Mouse (Mus musculus): ENCODE measurements around the gene Btd. TPM values are rescaled to one million over a fixed set of nuclear protein-coding genes. Genes with fewer than 3 reads are reported as not detected.
A peak's percentile ranks its signal among the peaks of the same experiment; 100 is the strongest.

The Btd gene
- polyA plus RNA-seq, 1 experiment from 2014 or later: 12.7 TPM

GRCm38 (mm10) chr14:31651206-31651605, 10.4 kb downstream of the Btd start:
- Histone ChIP-seq H3K27me3 (no peaks in the 10 kb centered on the region), H3K4me1 (no peaks in the 10 kb centered on the region), H3K36me3 (ENCODE audit: poor library complexity, severe bottlenecking) (no peaks in the 10 kb centered on the region), H3K4me3 (no peak overlapping the region), H3K9me3 (replicated peaks) (no peaks in the 10 kb centered on the region), H3K27ac (no peak overlapping the region), H3K4me2 (no peak overlapping the region), H3K9ac (no peak overlapping the region)
- whole genome bisulfite sequencing: 92% methylated on average over 7 of the region's 7 CpGs
- ATAC-seq: no peak

- Histone ChIP-seq H3K27ac (no peak overlapping the region), H3K36me3 (ENCODE audit: poor library complexity, severe bottlenecking) (no peaks in the 10 kb centered on the region), H3K9me3 (replicated peaks) (no peaks in the 10 kb centered on the region), H3K4me2 (no peak overlapping the region), H3K27me3 (no peaks in the 10 kb centered on the region), H3K9ac (no peak overlapping the region), H3K4me3 (no peak overlapping the region), H3K4me1 (no peaks in the 10 kb centered on the region)
- WGBS: 78% methylated on average over 5 of the region's 5 CpGs
- no peak for ATAC-seq
Measured at GRCm38 (mm10) chr14:31652106-31652505, 11.3 kb downstream of the Btd start.

- no peak for ATAC-seq
- Histone ChIP-seq H3K4me3 (no peak overlapping the region), H3K9me3 (replicated peaks) (no peaks in the 10 kb centered on the region), H3K27ac (no peak overlapping the region), H3K9ac (no peak overlapping the region), H3K36me3 (ENCODE audit: poor library complexity, severe bottlenecking) (no peaks in the 10 kb centered on the region), H3K27me3 (no peaks in the 10 kb centered on the region), H3K4me2 (no peak overlapping the region), H3K4me1 (no peaks in the 10 kb centered on the region; the same call in 1 of the 2 replicates)
- 97% methylated on average over 1 of the region's 1 CpGs for WGBS
Measured at GRCm38 (mm10) chr14:31652624-31653023, 11.8 kb downstream of the Btd start.

GRCm38 (mm10) chr14:31653101-31653875, 12.5 kb downstream of the Btd start:
- Histone ChIP-seq H3K27ac (no peak overlapping the region), H3K9me3 (replicated peaks) (no peaks in the 10 kb centered on the region), H3K4me2 (no peak overlapping the region), H3K27me3 (no peaks in the 10 kb centered on the region), H3K9ac (no peak overlapping the region), H3K4me3 (no peak overlapping the region), H3K36me3 (ENCODE audit: poor library complexity, severe bottlenecking) (no peaks in the 10 kb centered on the region), H3K4me1 (peaks cover 2% of the 10 kb centered on the region; the same call in 1 of the 2 replicates)
- 85% methylated on average over 14 of the region's 14 CpGs for WGBS
- no peak for ATAC-seq

- Histone ChIP-seq H3K9ac (no peak overlapping the region), H3K36me3 (ENCODE audit: poor library complexity, severe bottlenecking) (no peaks in the 10 kb centered on the region), H3K4me2 (no peak overlapping the region), H3K27me3 (no peaks in the 10 kb centered on the region), H3K4me1 (peaks cover 14% of the 10 kb centered on the region), H3K4me3 (no peak overlapping the region), H3K9me3 (replicated peaks) (no peaks in the 10 kb centered on the region), H3K27ac (no peak overlapping the region)
- 90% methylated on average over 5 of the region's 5 CpGs for WGBS
- no peak for ATAC-seq
Measured at GRCm38 (mm10) chr14:31654816-31655215, 14.0 kb downstream of the Btd start.

- no peak for ATAC-seq
- Histone ChIP-seq H3K4me2 (no peak overlapping the region), H3K27ac (no peak overlapping the region), H3K9ac (no peak overlapping the region), H3K9me3 (replicated peaks) (no peaks in the 10 kb centered on the region), H3K27me3 (no peaks in the 10 kb centered on the region), H3K36me3 (ENCODE audit: poor library complexity, severe bottlenecking) (no peaks in the 10 kb centered on the region), H3K4me1 (peaks cover 20% of the 10 kb centered on the region), H3K4me3 (no peak overlapping the region)
- WGBS: 72% methylated on average over 14 of the region's 14 CpGs
Measured at GRCm38 (mm10) chr14:31655406-31655805, 14.6 kb downstream of the Btd start.

- Histone ChIP-seq H3K4me3 (no peak overlapping the region), H3K36me3 (ENCODE audit: poor library complexity, severe bottlenecking) (no peaks in the 10 kb centered on the region), H3K9ac (no peak overlapping the region), H3K27ac (no peak overlapping the region), H3K27me3 (no peaks in the 10 kb centered on the region), H3K4me2 (no peak overlapping the region), H3K9me3 (replicated peaks) (no peaks in the 10 kb centered on the region), H3K4me1 (peaks cover 30% of the 10 kb centered on the region)
- no peak for ATAC-seq
- whole genome bisulfite sequencing: 84% methylated on average over 7 of the region's 7 CpGs
Measured at GRCm38 (mm10) chr14:31656386-31656785, 15.6 kb downstream of the Btd start.

- H3K4me2 ChIP-seq: no peak overlapping the region
- no peaks in the 10 kb centered on the region for H3K27me3 ChIP-seq
- H3K9ac ChIP-seq: no peak overlapping the region
- peak; percentile 37; the same call in 1 of the 2 replicates for ATAC-seq
- H3K9me3 ChIP-seq (replicated peaks): no peaks in the 10 kb centered on the region
- 35% methylated on average over 5 of the region's 5 CpGs for WGBS
- H3K36me3 ChIP-seq (ENCODE audit: poor library complexity, severe bottlenecking): no peaks in the 10 kb centered on the region
- H3K27ac ChIP-seq: no peak overlapping the region
- H3K4me1 ChIP-seq: peaks cover 33% of the 10 kb centered on the region
- H3K4me3 ChIP-seq: no peak overlapping the region
Measured at GRCm38 (mm10) chr14:31656857-31657645, 16.2 kb downstream of the Btd start.

GRCm38 (mm10) chr14:31658126-31658680, 17.4 kb downstream of the Btd start:
- Histone ChIP-seq H3K4me3 (no peak overlapping the region), H3K4me1 (peaks cover 45% of the 10 kb centered on the region), H3K9me3 (replicated peaks) (no peaks in the 10 kb centered on the region), H3K36me3 (ENCODE audit: poor library complexity, severe bottlenecking) (no peaks in the 10 kb centered on the region), H3K4me2 (no peak overlapping the region), H3K9ac (no peak overlapping the region), H3K27ac (no peak overlapping the region), H3K27me3 (no peaks in the 10 kb centered on the region)
- no peak for ATAC-seq
- 94% methylated on average over 8 of the region's 8 CpGs for WGBS

GRCm38 (mm10) chr14:31659501-31660181, 18.8 kb downstream of the Btd start:
- no peak overlapping the region for H3K4me3 ChIP-seq
- no peaks in the 10 kb centered on the region for H3K9me3 ChIP-seq (replicated peaks)
- ATAC-seq: no peak
- H3K36me3 ChIP-seq (ENCODE audit: poor library complexity, severe bottlenecking): no peaks in the 10 kb centered on the region
- no peaks in the 10 kb centered on the region for H3K27me3 ChIP-seq
- WGBS: 41% methylated on average over 10 of the region's 10 CpGs
- H3K4me1 ChIP-seq: peaks cover 59% of the 10 kb centered on the region
- H3K27ac ChIP-seq: peak overlapping the region; percentile 99
- H3K4me2 ChIP-seq: no peak overlapping the region
- H3K9ac ChIP-seq: peak overlapping the region; percentile 6; the same call in 1 of the 2 replicates

GRCm38 (mm10) chr14:31660312-31661093, 19.7 kb downstream of the Btd start:
- Histone ChIP-seq H3K4me1 (peaks cover 65% of the 10 kb centered on the region), H3K9me3 (replicated peaks) (no peaks in the 10 kb centered on the region), H3K9ac (no peak overlapping the region), H3K36me3 (ENCODE audit: poor library complexity, severe bottlenecking) (no peaks in the 10 kb centered on the region), H3K4me2 (no peak overlapping the region; the same call in 1 of the 2 replicates), H3K4me3 (no peak overlapping the region), H3K27me3 (no peaks in the 10 kb centered on the region), H3K27ac (peak overlapping the region; percentile 99)
- WGBS: 35% methylated on average over 7 of the region's 7 CpGs
- ATAC-seq: peak; percentile 17; the same call in 1 of the 2 replicates
